Mouse (Mus musculus): Measurements from ENCODE around the gene Trim72.

The Trim72 gene

GRCm38 (mm10) chr7:128056917-128057444 lies 53.2 kb downstream of the Trim72 start:
- DNase-seq, result no peak

- DNase-seq, result no peak
Measured at GRCm38 (mm10) chr7:128057860-128058259, 54.1 kb downstream of the Trim72 start.

DNA sequence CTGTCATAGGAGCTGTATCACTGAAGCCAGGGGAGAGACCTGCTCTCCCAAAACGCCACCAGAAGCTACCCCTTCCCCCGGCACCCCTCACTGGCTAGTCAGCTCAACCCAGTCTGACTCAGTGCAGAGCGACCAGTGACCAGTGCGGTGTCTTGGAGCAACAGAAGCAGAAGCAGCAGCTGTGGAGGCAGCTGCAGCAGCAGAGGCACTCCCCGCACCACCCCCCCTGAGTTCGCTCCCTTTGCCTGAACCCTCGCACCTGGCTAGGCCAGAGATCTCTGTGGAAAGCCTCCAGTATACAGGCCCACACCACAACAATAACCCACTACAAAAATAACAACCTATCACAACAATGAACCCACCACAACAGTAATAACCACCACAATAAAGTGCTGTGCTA lies 54.8 kb downstream of the Trim72 start:
- no peak for DNase-seq

DNA sequence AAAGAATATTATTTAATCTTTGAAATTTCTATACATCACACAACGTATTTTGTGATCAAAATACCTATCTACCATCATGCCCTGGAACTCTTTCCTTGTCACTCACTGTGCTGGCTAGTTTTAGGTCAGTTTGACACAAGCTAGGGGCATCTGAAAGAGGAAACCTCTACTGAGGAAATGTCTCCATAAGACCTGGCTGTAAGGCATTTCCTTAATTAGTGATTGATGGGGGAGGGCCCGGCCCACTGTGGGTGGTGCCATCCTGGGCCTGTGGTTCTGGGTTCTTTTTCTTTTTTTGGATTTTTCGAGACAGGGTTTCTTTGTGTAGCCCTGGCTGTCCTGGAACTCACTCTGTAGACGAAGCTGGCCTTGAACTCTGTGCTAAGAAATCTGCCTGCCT lies 55.3 kb downstream of the Trim72 start:
- no peak for DNase-seq

Measured in kidney, adult 9 months (tissue).